In genomic region chr6:97333323-97333722, GRCm38 (mm10) we compare ENCODE assay signal across 26 mouse cellular contexts.
DNase-seq lines count a peak whose midpoint lies in the region; ATAC-seq and TF ChIP-seq lines count a peak whose summit lies in the region.
"Had no signal": no experiment of that assay in that cellular context is flagged by ENCODE, and none has a peak within 500 bp of the region (broad histone marks: within the 10 kb centered on the region; RNA-seq: fewer than 3 reads in every experiment).

No protein-coding gene starts in this region.

- H3K27me3 ChIP-seq in forebrain, embryonic 14.5 days (replicated peaks; ENCODE audit: control insufficient read depth, insufficient read depth, low read length) = no peaks in the 10 kb centered on the region
- H3K27me3 ChIP-seq in forebrain, embryonic 12.5 days = no peaks in the 10 kb centered on the region
- no peaks in the 10 kb centered on the region for H3K27me3 ChIP-seq in forebrain, embryonic 16.5 days (replicated peaks; ENCODE audit: control insufficient read depth, insufficient read depth, low read length)
- no peaks in the 10 kb centered on the region for H3K27me3 ChIP-seq in forebrain, embryonic 10.5 days (ENCODE audit: poor library complexity, severe bottlenecking)
- H3K27me3 ChIP-seq in midbrain, embryonic 11.5 days (ENCODE audit: control insufficient read depth, insufficient read depth, low read length) = no peaks in the 10 kb centered on the region
- H3K27me3 ChIP-seq in midbrain, embryonic 14.5 days (ENCODE audit: control insufficient read depth, insufficient read depth, low read length) = no peaks in the 10 kb centered on the region
- H3K27me3 ChIP-seq: CH12.LX; embryonic facial prominence, embryonic 12.5 days; Patski had no signal

- H3K9me3 ChIP-seq in forebrain, embryonic 14.5 days (replicated peaks; ENCODE audit: control insufficient read depth, low read length) = no peaks in the 10 kb centered on the region
- no peaks in the 10 kb centered on the region for H3K9me3 ChIP-seq in forebrain, embryonic 12.5 days
- no peaks in the 10 kb centered on the region for H3K9me3 ChIP-seq in forebrain, embryonic 16.5 days (ENCODE audit: control insufficient read depth, low read length)
- no peaks in the 10 kb centered on the region for H3K9me3 ChIP-seq in forebrain, embryonic 10.5 days
- no peaks in the 10 kb centered on the region for H3K9me3 ChIP-seq in midbrain, embryonic 11.5 days (ENCODE audit: control insufficient read depth, low read length)
- H3K9me3 ChIP-seq in midbrain, embryonic 14.5 days (ENCODE audit: control insufficient read depth, low read length) = no peaks in the 10 kb centered on the region
- H3K9me3 ChIP-seq: embryonic facial prominence, embryonic 10.5 days; embryonic facial prominence, embryonic 12.5 days had no signal

- no peak for TF ChIP-seq CTCF in brain, embryonic 14.5 days (IDR thresholded peaks at IDR 0.05; ENCODE audit: borderline replicate concordance, extremely low read depth, insufficient read depth, insufficient read length)

- H3K4me2 ChIP-seq in forebrain, embryonic 14.5 days (ENCODE audit: low read length) = no peak overlapping the region
- H3K4me2 ChIP-seq in forebrain, embryonic 12.5 days = no peak overlapping the region
- H3K4me2 ChIP-seq in forebrain, embryonic 16.5 days (ENCODE audit: low read length) = no peak overlapping the region
- H3K4me2 ChIP-seq in midbrain, embryonic 11.5 days = no peak overlapping the region
- no peak overlapping the region for H3K4me2 ChIP-seq in midbrain, embryonic 14.5 days (ENCODE audit: low read length)
- H3K4me2 ChIP-seq: embryonic facial prominence, embryonic 12.5 days had no signal

- no peak for TF ChIP-seq POLR2A in brain, embryonic 14.5 days (IDR thresholded peaks at IDR 0.05; ENCODE audit: borderline replicate concordance, extremely low read depth, insufficient read depth, insufficient read length, poor library complexity, severe bottlenecking)

- 66% methylated on average over 3 of the region's 3 CpGs for WGBS in forebrain, embryonic 14.5 days
- WGBS in forebrain, embryonic 12.5 days = 85% methylated on average over 3 of the region's 3 CpGs
- 59% methylated on average over 3 of the region's 3 CpGs for WGBS in forebrain, embryonic 16.5 days
- WGBS in forebrain, embryonic 10.5 days = 86% methylated on average over 3 of the region's 3 CpGs
- WGBS in midbrain, embryonic 11.5 days = 87% methylated on average over 3 of the region's 3 CpGs
- WGBS in midbrain, embryonic 14.5 days = 91% methylated on average over 3 of the region's 3 CpGs

- H3K9ac ChIP-seq in forebrain, embryonic 14.5 days (ENCODE audit: low read length) = no peak overlapping the region
- H3K9ac ChIP-seq in forebrain, embryonic 12.5 days = no peak overlapping the region
- no peak overlapping the region for H3K9ac ChIP-seq in forebrain, embryonic 16.5 days (replicated peaks; ENCODE audit: low read depth, low read length)
- H3K9ac ChIP-seq in midbrain, embryonic 11.5 days (ENCODE audit: low read length) = no peak overlapping the region
- no peak overlapping the region for H3K9ac ChIP-seq in midbrain, embryonic 14.5 days (replicated peaks; ENCODE audit: low read length)
- H3K9ac ChIP-seq: embryonic facial prominence, embryonic 12.5 days had no signal

- no peak overlapping the region for H3K4me3 ChIP-seq in forebrain, embryonic 14.5 days (ENCODE audit: low read depth, low read length)
- no peak overlapping the region for H3K4me3 ChIP-seq in forebrain, embryonic 12.5 days (replicated peaks)
- H3K4me3 ChIP-seq in forebrain, embryonic 16.5 days (replicated peaks; ENCODE audit: low read length) = no peak overlapping the region
- H3K4me3 ChIP-seq in forebrain, embryonic 10.5 days = no peak overlapping the region
- no peak overlapping the region for H3K4me3 ChIP-seq in midbrain, embryonic 11.5 days (ENCODE audit: low read depth, low read length)
- H3K4me3 ChIP-seq in midbrain, embryonic 14.5 days (replicated peaks; ENCODE audit: low read depth, low read length) = no peak overlapping the region
- H3K4me3 ChIP-seq: embryonic facial prominence, embryonic 10.5 days; embryonic facial prominence, embryonic 12.5 days; gastrocnemius, adult 2 months had no signal

- no peak overlapping the region for H3K27ac ChIP-seq in forebrain, embryonic 14.5 days (ENCODE audit: low read depth, low read length)
- H3K27ac ChIP-seq in forebrain, embryonic 12.5 days = no peak overlapping the region
- no peak overlapping the region for H3K27ac ChIP-seq in forebrain, embryonic 16.5 days (ENCODE audit: low read length)
- H3K27ac ChIP-seq in forebrain, embryonic 10.5 days = no peak overlapping the region
- H3K27ac ChIP-seq in midbrain, embryonic 11.5 days (ENCODE audit: low read depth, low read length) = no peak overlapping the region
- no peak overlapping the region for H3K27ac ChIP-seq in midbrain, embryonic 14.5 days (replicated peaks; ENCODE audit: low read depth, low read length)
- H3K27ac ChIP-seq: embryonic facial prominence, embryonic 10.5 days; embryonic facial prominence, embryonic 12.5 days; gastrocnemius, adult 2 months had no signal

- no peaks in the 10 kb centered on the region for H3K4me1 ChIP-seq in forebrain, embryonic 14.5 days (ENCODE audit: control insufficient read depth, insufficient read depth, low read length)
- no peaks in the 10 kb centered on the region for H3K4me1 ChIP-seq in forebrain, embryonic 12.5 days
- peaks cover 4% of the 10 kb centered on the region; the same call in 1 of the 2 replicates for H3K4me1 ChIP-seq in forebrain, embryonic 16.5 days (replicated peaks; ENCODE audit: control insufficient read depth, insufficient read depth, low read length)
- peaks cover 2% of the 10 kb centered on the region; the same call in 1 of the 2 replicates for H3K4me1 ChIP-seq in forebrain, embryonic 10.5 days
- no peaks in the 10 kb centered on the region; the same call in 1 of the 2 replicates for H3K4me1 ChIP-seq in midbrain, embryonic 11.5 days (ENCODE audit: control insufficient read depth, insufficient read depth, low read length)
- H3K4me1 ChIP-seq in midbrain, embryonic 14.5 days (ENCODE audit: control insufficient read depth, insufficient read depth, low read length) = no peaks in the 10 kb centered on the region
- H3K4me1 ChIP-seq: embryonic facial prominence, embryonic 10.5 days had no signal

- DNase-seq in forebrain, embryonic 14.5 days (ENCODE audit: low spot score) = peak; percentile 58
- DNase-seq in forebrain, embryonic 10.5 days (ENCODE audit: extremely low spot score, low spot score) = no peak
- peak; percentile 79 for DNase-seq in midbrain, embryonic 11.5 days (ENCODE audit: low spot score, missing footprints)
- DNase-seq in midbrain, embryonic 14.5 days = no peak
- peak; percentile 67 for DNase-seq in brain, embryonic 14.5 days (ENCODE audit: low read depth)
- no peak for DNase-seq in layer of hippocampus, postnatal 14 days (ENCODE audit: low spot score in 2 of 2)
- DNase-seq: adrenal gland, adult 2 months; adrenal gland, postnatal 10 days; adrenal gland, postnatal 25 days; B cell, adult 2 months; cerebellum, adult 11 months; cerebellum, adult 18-20 months; cerebellum, adult 8-10 months; cerebellum, adult 9-11 months; cerebellum, postnatal 14 days; cerebellum, postnatal 36 days; gastrocnemius, adult 2 months had no signal

- ATAC-seq in forebrain, embryonic 14.5 days = peak; percentile 46; the same call in 1 of the 2 replicates
- no peak for ATAC-seq in forebrain, embryonic 12.5 days (ENCODE audit: low FRiP score)
- peak; percentile 58; the same call in 1 of the 2 replicates for ATAC-seq in forebrain, embryonic 16.5 days
- ATAC-seq in midbrain, embryonic 11.5 days (ENCODE audit: low FRiP score) = no peak
- no peak for ATAC-seq in midbrain, embryonic 14.5 days (ENCODE audit: low FRiP score, low TSS enrichment)
- ATAC-seq: activated CD4-positive, CD25-positive, alpha-beta regulatory T cell, adult 4 months; CD4-positive, CD25-positive, alpha-beta regulatory T cell, adult 4 months; Patski had no signal

- no peaks in the 10 kb centered on the region; the same call in 1 of the 2 replicates for H3K36me3 ChIP-seq in forebrain, embryonic 14.5 days (ENCODE audit: control insufficient read depth, insufficient read depth, low read length)
- H3K36me3 ChIP-seq in forebrain, embryonic 12.5 days (replicated peaks) = 0 out of 2 replicates have a peak, but pooled peaks cover 11% of the 10 kb centered on the region
- no peaks in the 10 kb centered on the region for H3K36me3 ChIP-seq in forebrain, embryonic 16.5 days (ENCODE audit: control insufficient read depth, insufficient read depth)
- peaks cover 11% of the 10 kb centered on the region; the same call in 1 of the 2 replicates for H3K36me3 ChIP-seq in forebrain, embryonic 10.5 days (replicated peaks)
- no peaks in the 10 kb centered on the region for H3K36me3 ChIP-seq in midbrain, embryonic 11.5 days (ENCODE audit: control insufficient read depth, insufficient read depth, low read length)
- no peaks in the 10 kb centered on the region for H3K36me3 ChIP-seq in midbrain, embryonic 14.5 days (ENCODE audit: control insufficient read depth, insufficient read depth, low read length)
- H3K36me3 ChIP-seq: embryonic facial prominence, embryonic 10.5 days; embryonic facial prominence, embryonic 12.5 days; G1E had no signal

Comparison
In these comparisons a context has a peak if more than half of its experiments do, and no peak if none do; other contexts are left out.
1. ATAC-seq: peak in forebrain, embryonic 14.5 days (single experiment) and forebrain, embryonic 16.5 days (single experiment); none in forebrain, embryonic 12.5 days (single experiment), midbrain, embryonic 11.5 days (single experiment) and midbrain, embryonic 14.5 days (single experiment).
2. DNase-seq: peak in forebrain, embryonic 14.5 days (single experiment), midbrain, embryonic 11.5 days (single experiment) and brain, embryonic 14.5 days (single experiment); none in forebrain, embryonic 10.5 days (single experiment), midbrain, embryonic 14.5 days (single experiment) and layer of hippocampus, postnatal 14 days (0 of 2).